Mouse (Mus musculus) intestine, embryonic 14.5 days (tissue): ENCODE data around the gene Tap2. TPM values are rescaled to one million over a fixed set of nuclear protein-coding genes. Genes with fewer than 3 reads are reported as not detected.

Experiments used
- polyA plus RNA-seq: library from polyadenylated mRNA; unstranded; fragments of >200 nt; fragmentation: Nextera tagmentation; extraction: Ambion mirVana; gene quantifications from 2 replicates; pipeline ENCODE4 v1.2.1, GENCODE M21; 2014

Tap2 gene
- polyA plus RNA-seq, 1 experiment from 2014 or later: 2.2 TPM

Other genes with a start within 250 kb of the Tap2 start
- 32.4 and 35.3 TPM in 2 replicates for gene Vps52, start 247.7 kb upstream of the Tap2 start, polyA plus RNA-seq
- 2,375 and 2,437 TPM in 2 replicates for gene Rps18, start 247.5 kb upstream of the Tap2 start, polyA plus RNA-seq
- gene H2-K1, start 203.2 kb upstream of the Tap2 start, polyA plus RNA-seq: 105 and 137 TPM in 2 replicates
- gene Ring1, start 178.8 kb upstream of the Tap2 start, polyA plus RNA-seq: 4.4 and 5.9 TPM in 2 replicates
- gene H2-Ke6, start 175.5 kb upstream of the Tap2 start, polyA plus RNA-seq: 49.7 and 53.6 TPM in 2 replicates
- 86.4 and 89.5 TPM in 2 replicates for gene Slc39a7, start 171.8 kb upstream of the Tap2 start, polyA plus RNA-seq
- gene Rxrb, start 171.7 kb upstream of the Tap2 start, polyA plus RNA-seq: 21.5 and 28.5 TPM in 2 replicates
- gene Col11a2, start 164.1 kb upstream of the Tap2 start, polyA plus RNA-seq: 0.44 and 0.66 TPM in 2 replicates
- gene H2-Oa, start 111.2 kb upstream of the Tap2 start, polyA plus RNA-seq: 0.75 and 1.1 TPM in 2 replicates
- 11.0 and 13.5 TPM in 2 replicates for gene H2-DMa, start 84.0 kb upstream of the Tap2 start, polyA plus RNA-seq
- gene Brd2, start 80.9 kb upstream of the Tap2 start, polyA plus RNA-seq: 124 and 144 TPM in 2 replicates
- gene H2-DMb2, start 60.2 kb upstream of the Tap2 start, polyA plus RNA-seq: 0.15 and 0.42 TPM in 2 replicates
- gene H2-DMb1, start 50.5 kb upstream of the Tap2 start, polyA plus RNA-seq: 1.7 and 1.8 TPM in 2 replicates
- gene Tap1, start 16.0 kb upstream of the Tap2 start, polyA plus RNA-seq: 4.2 and 4.9 TPM in 2 replicates
- 4.6 and 4.7 TPM in 2 replicates for gene Psmb9, start 15.8 kb upstream of the Tap2 start, polyA plus RNA-seq
- 13.7 and 14.0 TPM in 2 replicates for gene Psmb8, start 5.8 kb upstream of the Tap2 start, polyA plus RNA-seq
- 0.11 TPM in 1 of 2 replicates, not detected in the other for gene H2-Ob, start 35.4 kb downstream of the Tap2 start, polyA plus RNA-seq
- 12.2 and 12.9 TPM in 2 replicates for gene H2-Ab1, start 54.2 kb downstream of the Tap2 start, polyA plus RNA-seq
- 4.7 and 5.8 TPM in 2 replicates for gene H2-Aa, start 84.3 kb downstream of the Tap2 start, polyA plus RNA-seq
- 4.1 and 4.3 TPM in 2 replicates for gene H2-Eb1, start 102.3 kb downstream of the Tap2 start, polyA plus RNA-seq
- gene H2-Eb2, start 122.1 kb downstream of the Tap2 start, polyA plus RNA-seq: not detected in 2 replicates
- gene Btnl2, start 151.3 kb downstream of the Tap2 start, polyA plus RNA-seq: 0.60 and 0.81 TPM in 2 replicates
- 0.59 and 1.3 TPM in 2 replicates for gene Btnl1, start 173.6 kb downstream of the Tap2 start, polyA plus RNA-seq
- 0.51 and 0.91 TPM in 2 replicates for gene BC051142, start 195.3 kb downstream of the Tap2 start, polyA plus RNA-seq